Mouse (Mus musculus) olfactory bulb, adult 2 months (tissue): ENCODE measurements around the gene Sox6.

ENCODE experiments used
- CTCF ChIP-seq: fragments of 200-500 bp; IDR thresholded peaks from 2 replicates; pipeline ENCODE4 v1.5.1; 2012; ENCODE audit warnings: low read depth, mild to moderate bottlenecking, low read length, moderate library complexity; ENCODE audit not compliant: insufficient read depth
- POLR2A ChIP-seq: fragments of 200-500 bp; IDR thresholded peaks from 2 replicates; pipeline ENCODE4 v1.6.1; 2012; ENCODE audit warnings: mild to moderate bottlenecking, low read depth, low read length, moderate library complexity; ENCODE audit not compliant: insufficient read depth

- TF ChIP-seq POLR2A (no peak), CTCF (no peak)
Observed at GRCm38 (mm10) chr7:115895028-115895671, 143.4 kb downstream of the Sox6 start.
